Mouse (Mus musculus) heart, adult 2 months (tissue): ENCODE results near the gene Rcn2.

ENCODE experiments used
- EP300 ChIP-seq: fragments of 200-500 bp; IDR thresholded peaks from 2 replicates; pipeline ENCODE4 v1.6.1; 2011; ENCODE audit warnings: low read depth, low read length, control low read depth; ENCODE audit not compliant: insufficient read depth
- POLR2A ChIP-seq: fragments of 200-500 bp; IDR thresholded peaks from 2 replicates; pipeline ENCODE4 v1.6.1; 2011; ENCODE audit warnings: mild to moderate bottlenecking, low read depth, low read length, control low read depth; ENCODE audit not compliant: insufficient read depth

GRCm38 (mm10) chr9:56075901-56076620 is 34.4 kb downstream of the Rcn2 start:
- TF ChIP-seq EP300 = no peak
- TF ChIP-seq POLR2A = no peak
